Mouse (Mus musculus): ENCODE data around the gene Camkmt. TPM values are rescaled to one million over a fixed set of nuclear protein-coding genes. Genes with fewer than 3 reads are reported as not detected.

The Camkmt gene
- total RNA-seq, 2 experiments from 2014 or later = 10.9 to 12.3 TPM

DNA sequence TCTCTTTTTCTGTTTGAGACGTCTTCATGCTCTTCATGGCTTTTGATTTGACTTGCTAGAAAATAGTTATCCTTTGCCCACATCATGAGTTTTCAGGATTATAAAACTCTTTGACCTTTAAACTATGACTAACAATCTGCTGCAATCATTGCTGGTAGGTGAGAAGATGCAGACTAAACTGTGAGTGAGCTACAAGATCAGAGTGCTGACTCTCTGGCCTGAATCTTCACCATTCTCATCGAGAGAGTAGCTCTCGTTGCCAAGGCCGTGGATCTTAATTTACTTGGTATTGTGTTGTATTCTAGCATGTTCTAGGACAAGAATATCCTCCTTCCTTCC, 72.9 kb downstream of the Camkmt start:
- DNase-seq (ENCODE audit: low spot score in 2 of 2) = no peak

DNA sequence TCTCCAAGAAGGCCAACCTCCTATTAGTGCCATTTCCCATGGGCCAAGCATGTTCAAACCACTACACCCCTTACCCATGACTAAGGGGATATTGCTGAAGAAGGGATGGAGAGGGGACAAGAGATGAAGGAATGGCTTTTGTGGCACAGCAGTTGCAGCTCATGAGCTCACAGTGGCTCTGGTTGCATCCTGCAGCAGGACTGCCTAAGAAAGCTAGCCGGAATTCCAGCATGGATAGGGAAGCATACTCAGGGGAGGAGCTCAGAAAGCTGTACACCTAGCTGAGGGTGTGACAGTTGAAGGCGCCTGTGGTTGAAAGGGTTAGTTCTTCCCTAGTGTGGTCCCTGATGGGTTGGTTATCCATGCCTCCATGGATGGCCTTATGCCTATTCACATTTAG, 78.4 kb downstream of the Camkmt start:
- no peak for DNase-seq (ENCODE audit: low spot score in 2 of 2)

DNA sequence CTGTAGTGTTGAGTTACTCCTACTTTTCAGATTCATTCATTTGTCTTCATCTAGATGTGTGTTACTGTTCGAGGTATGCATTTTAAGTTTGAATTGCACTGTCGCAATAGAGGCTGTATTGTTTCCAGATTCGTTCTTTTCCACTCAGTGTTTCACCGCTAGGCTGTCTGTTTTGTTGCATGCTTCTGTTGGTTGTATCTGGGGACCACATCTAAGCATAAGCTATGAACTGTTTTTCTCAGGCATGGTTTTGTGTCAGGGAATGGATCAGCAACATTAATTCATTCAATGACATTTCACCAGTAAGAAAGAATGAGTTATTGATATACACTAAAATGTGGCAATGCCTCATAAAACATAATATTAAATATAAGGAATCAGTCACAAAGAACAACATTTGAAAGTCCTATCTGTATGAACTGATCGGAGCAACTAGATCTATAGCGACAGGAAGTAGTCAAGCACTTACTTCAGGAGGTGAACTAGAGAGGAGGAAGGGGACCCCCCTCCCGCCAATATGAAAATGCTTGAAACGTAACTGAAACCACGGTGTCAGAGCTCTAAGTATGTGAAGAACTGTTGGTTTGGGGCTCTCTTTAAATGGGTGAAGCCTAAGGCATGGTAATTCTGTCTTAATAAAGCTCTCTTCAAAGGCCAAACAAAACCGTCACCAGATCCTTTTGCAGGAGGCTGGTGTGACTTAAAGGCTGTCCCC, 80.3 kb downstream of the Camkmt start:
- DNase-seq (ENCODE audit: low spot score in 2 of 2) = no peak

DNA sequence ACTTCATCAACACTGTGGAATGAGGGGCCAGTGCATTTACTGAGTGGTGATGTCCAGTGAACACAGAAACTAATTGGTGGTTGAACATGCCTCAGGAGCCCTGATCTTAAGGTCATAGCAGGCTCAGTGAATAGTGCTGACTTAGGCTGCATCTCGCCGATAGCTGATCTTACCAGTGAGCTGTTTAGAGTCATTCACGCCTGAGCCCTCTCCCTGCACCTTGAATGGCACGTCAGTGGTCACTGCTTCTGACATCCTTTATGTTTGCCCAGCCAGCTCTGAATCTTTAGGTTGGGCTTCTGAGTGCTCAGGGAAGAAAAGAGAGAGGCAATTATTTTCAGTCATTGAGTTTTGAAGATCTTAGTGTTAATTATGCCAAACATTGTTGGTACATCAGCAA, 81.6 kb downstream of the Camkmt start:
- no peak for DNase-seq (ENCODE audit: low spot score in 2 of 2)

DNA sequence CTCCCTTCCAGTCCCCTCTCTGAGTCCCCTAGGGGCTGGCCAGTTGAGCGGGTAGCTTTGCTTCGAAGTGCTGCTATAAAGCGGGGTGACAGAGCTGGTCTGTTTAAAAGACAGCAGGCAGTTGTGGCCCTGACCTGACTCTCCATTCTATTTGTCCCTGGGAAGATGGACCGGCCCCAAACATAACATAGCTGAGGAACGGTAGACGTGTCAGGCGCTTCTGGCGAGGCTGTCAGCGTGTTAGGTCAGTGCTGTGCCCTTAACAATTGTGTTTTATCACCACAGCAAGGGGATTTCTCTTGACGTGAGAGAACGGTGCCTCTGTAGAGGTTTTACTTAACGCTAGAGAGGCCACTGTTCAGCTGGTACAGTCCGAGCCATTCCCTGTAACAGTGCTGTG, 86.9 kb downstream of the Camkmt start:
- no peak for DNase-seq (ENCODE audit: low spot score in 2 of 2)

DNA sequence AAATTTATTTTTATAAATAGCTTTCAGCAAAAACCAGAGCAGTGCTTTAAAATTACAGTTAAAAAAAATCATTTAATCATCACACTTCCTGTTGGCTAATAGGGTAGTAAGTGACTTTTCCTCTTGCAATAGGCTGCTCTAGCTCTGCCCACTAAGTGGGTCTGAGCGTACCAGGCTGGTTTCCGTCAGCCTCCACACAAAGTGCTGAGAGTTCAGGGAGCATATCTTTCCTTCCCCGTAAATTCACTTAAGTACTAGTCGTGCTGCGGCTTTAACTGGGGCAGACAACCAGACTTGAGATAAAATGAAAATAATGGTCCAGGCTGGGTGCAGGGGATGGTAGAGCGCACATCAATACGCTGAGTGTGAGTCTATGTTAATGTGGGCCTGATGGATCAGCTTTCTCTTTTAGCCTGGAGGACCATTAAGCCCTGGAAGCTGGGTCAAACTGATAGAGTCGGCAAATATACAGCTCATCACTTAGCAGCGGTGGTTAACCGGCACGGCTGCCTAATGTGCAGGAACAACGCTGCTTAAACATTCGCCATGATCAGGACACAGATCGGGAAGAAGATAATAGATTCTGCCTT, 90.2 kb downstream of the Camkmt start:
- DNase-seq (ENCODE audit: low spot score in 2 of 2) = no peak

DNA sequence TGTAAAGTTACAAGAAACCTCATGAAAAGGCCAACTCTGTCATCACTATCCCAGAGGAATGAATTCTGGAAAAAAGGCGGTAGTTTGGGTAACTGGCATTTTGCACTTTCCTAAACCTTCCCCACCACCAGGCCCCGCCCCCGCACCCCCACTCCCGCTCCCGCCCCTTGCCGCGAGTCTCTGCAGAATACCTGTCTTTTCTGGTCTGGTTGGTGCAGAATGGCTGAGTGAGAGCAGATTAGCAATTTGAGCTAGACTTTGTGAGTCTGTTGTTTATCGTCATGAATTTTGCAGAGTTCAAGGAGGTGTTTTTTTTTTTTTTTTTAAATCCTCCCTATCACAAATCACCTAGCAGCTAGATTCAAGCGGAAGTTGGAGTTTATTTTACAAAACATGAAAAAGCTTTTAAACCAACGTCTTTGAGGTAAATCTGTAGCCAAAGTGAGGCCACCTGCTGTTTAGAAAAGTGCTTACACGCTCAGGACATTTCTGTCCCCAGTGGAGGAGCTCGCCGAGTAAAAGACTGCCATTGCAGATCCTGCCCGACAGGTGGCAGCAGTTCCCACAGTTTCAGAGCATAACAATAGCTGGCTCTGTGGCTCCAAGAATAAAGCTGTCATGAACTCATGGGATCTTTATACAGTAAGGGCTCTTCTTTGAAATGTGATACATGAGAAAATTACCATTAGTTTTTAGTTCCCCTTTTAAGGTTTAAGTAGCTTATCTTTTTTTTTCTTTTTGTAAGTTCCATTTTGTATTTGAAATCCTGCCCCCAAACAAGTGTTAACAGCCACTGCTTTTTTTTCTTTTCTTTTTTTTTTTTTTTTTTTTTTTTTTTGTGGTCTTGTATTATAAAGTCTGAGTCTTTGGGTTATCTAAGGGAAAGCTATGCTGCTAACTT, 99.1 kb downstream of the Camkmt start:
- DNase-seq (ENCODE audit: low spot score in 2 of 2) = peak; percentile 86 to 88

DNA sequence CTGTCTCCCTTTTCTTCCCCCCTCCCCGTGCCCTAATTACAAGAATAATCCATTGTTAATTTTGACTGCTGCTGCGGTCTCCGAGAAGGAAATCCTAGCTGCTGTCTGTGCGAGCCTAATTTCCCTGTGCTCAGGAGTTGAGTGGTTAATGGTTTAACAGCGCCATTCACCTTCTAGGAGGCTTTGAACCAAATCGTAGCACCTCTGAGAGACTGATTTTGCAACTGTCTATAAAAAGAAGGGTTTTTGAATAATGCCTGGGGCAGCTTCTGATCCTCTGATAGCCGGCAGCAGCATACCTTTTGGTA, 99.7 kb downstream of the Camkmt start:
- no peak for DNase-seq (ENCODE audit: low spot score in 2 of 2)

DNA sequence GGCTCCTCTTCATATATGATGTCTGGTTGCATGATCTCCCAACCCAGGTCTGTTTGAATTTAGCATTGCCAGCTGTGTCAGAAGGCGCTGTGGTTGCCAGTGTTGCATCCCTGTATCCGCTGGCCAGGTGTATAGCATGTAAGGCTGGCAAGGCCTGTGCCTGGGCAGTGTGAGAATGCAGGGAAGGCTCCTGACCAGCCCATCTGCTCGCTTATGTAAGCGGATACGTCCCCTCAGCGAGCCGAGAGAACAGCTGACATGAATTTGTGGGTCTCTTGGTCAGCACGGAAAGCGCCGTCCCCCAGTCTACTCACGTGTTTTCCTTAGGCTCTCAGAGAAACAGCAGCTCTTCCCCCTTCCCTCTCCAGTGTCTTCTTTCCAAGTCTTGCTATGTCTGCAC, 102.9 kb downstream of the Camkmt start:
- DNase-seq (ENCODE audit: low spot score in 2 of 2) = no peak

DNA sequence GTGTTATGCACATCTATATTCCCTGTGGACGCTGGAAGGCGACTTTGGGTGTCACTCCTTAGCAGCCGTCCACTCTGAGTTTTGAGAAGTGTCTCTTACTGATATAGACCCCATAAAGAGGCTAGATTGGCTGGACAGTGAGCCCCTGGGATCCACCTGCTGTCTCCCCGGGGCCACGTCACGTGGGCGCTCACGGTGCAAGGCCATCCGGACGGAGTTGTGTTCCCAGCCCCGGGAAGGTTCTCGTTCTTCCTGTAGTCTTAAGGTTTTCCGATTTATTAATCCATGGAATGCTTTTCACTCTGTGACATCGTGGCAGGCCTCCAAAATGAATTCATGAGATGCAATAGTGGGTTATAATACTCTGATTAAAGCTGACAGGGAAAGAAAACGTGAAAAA, 108.4 kb downstream of the Camkmt start:
- DNase-seq (ENCODE audit: low spot score in 2 of 2) = no peak

DNA sequence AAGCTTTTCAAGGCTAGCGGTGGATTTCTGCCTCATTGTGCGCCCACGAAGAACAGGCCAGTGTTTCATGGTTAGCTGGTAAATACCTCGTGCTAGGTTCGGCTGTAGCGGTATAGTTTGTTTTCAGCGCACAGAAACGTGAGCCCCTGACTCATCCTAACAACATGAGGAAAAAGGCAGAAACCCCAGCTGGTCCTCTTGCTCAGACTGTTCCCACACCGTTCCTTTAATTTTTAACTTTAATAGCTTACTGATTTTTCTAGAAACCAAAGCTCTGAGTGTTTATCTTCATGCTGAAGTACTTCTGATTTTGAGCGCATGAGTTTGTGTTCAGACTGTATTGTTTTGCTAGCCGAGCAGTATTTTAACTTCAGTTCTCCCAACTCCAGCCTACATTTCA, 109.0 kb downstream of the Camkmt start:
- no peak for DNase-seq (ENCODE audit: low spot score in 2 of 2)

DNA sequence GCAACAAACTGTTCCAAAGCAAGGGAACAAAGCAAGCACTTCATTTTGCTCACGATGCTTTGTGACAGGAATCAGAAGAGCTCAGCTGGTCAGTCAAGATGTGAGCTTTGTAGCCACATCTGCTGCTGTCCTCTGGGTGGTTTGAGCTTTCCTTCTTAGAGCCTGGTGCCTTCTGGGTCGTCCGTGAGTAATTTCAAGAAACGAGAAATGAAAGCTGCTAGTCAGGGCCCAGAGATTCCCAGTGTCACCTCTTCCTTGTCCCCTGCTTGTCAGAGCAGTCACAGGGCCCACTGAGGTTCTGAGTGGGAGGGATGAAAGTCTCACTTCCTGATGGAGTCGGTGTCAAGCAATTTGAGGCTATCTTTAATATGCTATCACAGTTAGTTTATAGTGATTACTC, 127.7 kb downstream of the Camkmt start:
- DNase-seq (ENCODE audit: low spot score in 2 of 2) = no peak

DNA sequence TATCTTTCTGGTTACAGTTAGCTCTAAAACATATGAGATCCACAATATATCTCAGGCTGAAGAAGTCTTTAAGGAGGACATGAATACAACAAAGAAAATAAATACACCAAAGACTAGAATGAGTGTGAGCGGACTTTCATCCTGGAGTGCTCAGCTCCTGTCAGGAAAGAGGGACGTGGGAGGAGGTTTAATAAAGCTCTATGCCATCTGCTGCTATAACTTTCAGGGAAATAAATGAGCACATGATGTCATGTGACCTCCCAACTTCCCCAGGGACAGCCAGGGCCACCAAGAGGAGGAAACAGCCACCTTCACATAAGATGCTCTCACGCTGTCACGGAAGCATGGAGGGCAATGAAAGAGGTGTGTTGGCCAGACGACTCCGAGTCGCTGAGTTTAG, 151.8 kb downstream of the Camkmt start:
- DNase-seq (ENCODE audit: low spot score in 2 of 2) = peak; percentile 20 to 44

DNA sequence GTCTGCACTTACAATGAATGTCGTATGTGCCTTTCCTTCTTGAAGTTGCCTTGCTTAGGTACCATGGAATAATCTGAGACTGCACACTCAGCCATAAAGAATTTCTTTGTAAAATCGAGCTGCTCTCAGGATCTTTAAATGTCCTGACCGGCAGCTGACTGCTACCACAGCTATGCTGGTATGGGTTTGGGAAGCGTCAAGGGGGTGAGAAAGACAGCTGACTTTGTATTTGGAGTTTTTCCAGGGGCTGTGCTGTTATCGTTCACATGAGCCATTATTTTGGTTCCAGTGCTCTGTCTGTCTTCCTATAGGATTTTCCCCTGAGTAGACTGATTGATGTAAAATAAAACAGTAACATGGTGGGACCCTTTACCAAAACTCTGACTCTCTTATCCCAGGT, 158.6 kb downstream of the Camkmt start:
- DNase-seq (ENCODE audit: low spot score in 2 of 2) = no peak

DNA sequence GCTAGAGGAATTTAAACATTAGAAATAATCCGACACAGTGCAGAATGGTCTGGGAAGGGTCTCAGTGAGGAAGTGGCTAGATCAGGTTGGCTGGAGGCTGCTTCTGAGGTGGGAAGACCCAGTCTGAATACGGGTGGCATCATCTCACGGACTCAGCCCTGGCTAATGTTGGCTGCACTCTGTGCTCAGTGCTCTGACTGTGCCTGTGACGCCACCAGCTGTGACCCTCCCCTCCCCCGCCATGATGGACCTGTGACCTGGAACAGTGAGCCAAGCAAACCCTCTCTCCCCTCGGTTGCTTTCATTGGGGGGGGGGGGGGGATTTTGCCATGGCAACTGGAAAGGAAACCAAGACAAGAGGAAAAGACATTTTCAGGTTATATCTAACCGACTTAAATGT, 159.4 kb downstream of the Camkmt start:
- no peak for DNase-seq (ENCODE audit: low spot score in 2 of 2)

DNA sequence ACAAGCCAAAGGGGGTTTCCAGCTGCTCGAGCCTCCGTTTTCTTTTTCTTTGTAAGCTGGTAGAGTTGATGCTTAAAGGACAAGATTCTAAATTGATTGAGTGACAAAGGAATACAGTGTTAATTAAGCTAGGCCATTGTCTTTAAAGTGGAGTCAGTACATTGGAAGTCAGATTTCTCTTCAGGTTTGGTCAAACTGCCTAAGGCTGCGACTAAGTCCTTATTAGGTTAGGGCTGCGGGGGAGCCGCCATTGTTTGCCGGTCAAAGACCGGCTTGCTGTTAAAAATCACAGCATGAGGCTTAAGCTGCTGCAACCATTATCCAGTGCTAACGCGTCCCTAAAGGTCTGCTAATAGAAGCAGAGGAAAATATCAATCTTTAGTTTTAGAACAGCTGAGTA, 166.6 kb downstream of the Camkmt start:
- DNase-seq (ENCODE audit: low spot score in 2 of 2) = no peak

DNA sequence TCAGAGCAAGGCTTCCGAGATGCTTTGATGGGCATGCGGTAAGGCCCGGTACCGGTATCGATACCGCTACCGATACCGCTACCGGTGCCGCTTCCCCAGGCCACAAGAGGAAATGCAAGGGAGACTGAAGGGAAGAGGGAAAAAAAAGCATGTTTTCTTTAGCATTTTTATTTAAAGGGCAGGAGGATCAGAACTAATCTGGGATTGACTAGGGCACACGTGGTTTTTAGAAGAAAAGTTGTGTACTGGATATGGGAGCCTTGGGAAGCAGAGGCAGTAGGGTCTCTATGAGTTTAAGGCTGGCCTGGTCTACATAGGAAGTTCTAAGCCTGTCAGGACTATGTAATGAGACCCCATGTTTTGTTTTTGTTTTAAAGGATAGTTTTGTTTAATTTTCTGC, 167.0 kb downstream of the Camkmt start:
- no peak for DNase-seq (ENCODE audit: low spot score in 2 of 2)

DNA sequence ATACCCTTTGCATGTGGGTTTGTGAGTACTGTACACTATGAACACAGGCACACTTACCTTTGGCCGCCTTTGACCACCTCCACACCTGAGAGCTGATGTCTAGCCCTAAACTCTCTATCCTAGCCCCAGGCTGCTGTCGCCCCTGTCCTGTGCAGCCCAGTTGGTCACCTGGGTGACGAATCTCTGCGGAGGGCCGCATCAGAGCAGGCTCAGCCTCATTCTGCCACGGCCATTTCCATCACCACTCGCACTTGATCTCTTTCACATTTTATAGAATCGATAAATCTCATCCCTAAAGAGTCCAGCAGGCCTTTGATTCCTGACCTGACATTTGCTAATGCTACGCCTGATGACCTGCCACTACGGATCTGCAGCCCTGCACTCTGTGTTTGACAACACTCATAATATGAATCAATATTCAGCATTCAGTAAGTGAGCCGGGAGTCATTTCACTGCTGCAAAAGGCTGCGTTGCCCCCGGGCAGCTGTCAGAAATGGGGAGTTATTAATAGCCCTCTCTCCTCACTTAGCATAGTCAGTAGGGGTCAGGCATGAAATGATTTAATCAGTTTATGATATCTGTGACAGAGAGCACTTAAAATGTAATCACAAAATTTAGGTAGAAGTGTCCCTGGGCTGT, 168.5 kb downstream of the Camkmt start:
- DNase-seq (ENCODE audit: low spot score in 2 of 2) = no peak

DNA sequence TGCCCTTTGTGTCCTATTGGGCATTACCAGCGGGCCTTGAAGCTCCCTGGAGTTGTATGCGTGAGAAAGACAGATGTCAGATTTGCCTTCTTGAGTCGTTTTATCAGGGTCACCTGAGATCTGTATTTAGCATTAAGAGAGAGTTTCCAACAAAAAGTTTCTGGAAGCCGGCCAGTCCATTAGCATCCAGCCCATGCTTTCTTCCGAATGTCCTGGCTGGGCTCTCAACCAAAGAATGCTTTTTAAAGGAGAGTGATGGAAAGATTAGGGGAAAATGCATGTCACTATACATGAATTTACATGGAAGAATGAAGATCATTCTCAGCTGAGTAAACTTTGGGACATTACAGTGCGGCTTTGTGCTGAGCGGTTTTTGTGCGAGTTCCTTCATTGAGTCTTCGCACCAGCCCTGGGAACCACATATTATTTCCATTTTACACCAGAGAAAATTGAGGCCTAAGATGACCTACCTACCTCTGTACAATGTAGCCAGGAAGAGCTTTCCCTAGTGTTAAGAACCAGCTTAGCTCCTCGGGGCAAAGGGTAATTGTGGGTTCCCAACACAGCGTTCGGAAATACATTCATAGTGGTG, 176.6 kb downstream of the Camkmt start:
- no peak for DNase-seq (ENCODE audit: low spot score in 2 of 2)

DNA sequence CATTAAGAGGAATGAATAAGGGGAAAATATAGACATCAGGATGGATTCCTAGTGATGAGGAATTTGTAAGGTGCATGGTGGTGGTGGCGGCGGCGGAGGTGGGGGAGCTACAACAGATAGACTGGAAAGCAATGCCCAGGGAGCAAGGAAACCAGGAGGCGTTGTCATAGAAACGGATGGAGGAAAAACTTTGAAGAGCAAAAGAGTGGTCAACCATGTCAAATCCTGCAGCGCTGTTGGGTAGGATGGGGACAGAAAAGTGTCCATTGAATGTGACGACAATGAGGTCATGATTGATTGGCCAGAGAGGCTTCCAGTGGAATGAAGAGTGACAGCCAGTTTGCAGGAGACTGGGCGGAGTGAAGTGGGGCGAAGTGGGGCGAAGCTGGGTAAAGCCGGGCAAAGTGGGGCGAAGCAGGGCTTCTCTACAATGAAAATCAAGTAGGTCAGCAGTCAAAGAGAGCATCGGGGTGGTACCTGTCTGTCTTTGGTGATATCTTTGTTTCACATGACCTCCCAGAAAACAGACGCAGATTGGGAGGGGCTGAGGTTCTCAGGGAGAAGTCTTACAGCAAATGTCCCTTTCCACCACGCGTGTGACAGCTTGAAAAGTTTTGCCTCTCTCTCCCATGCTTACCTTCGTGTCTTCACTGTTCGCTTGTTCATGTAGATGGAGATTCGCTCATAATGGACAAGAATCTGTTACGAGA, 181.3 kb downstream of the Camkmt start:
- DNase-seq (ENCODE audit: low spot score in 2 of 2) = no peak

DNA sequence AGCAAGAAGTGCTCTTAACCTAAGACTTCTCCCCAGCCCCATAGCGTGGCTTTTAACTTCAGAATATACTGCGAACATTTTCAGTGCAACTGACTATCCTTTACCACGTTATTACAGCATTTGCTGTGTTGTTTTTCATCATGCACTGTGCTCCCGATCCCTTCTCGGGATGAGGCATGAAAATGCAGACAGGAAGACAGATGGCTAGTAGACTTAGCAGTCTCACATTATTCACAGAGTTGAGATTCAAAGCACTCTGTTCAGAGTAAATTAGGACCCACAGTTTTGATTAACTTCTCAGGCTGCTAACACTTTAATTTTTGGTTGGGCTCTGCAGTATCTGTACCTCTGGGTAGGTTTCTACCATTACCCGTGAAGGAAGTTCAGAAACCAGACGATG, 189.4 kb downstream of the Camkmt start:
- DNase-seq (ENCODE audit: low spot score in 2 of 2) = no peak

Data from left cerebral cortex, adult 18-20 months (tissue).